Mouse (Mus musculus): ENCODE results near the gene Lin7b. TPM values are rescaled to one million over a fixed set of nuclear protein-coding genes. Genes with fewer than 3 reads are reported as not detected.

The Lin7b gene
- polyA plus RNA-seq, 1 experiment from 2014 or later, result 39.9 TPM

DNA sequence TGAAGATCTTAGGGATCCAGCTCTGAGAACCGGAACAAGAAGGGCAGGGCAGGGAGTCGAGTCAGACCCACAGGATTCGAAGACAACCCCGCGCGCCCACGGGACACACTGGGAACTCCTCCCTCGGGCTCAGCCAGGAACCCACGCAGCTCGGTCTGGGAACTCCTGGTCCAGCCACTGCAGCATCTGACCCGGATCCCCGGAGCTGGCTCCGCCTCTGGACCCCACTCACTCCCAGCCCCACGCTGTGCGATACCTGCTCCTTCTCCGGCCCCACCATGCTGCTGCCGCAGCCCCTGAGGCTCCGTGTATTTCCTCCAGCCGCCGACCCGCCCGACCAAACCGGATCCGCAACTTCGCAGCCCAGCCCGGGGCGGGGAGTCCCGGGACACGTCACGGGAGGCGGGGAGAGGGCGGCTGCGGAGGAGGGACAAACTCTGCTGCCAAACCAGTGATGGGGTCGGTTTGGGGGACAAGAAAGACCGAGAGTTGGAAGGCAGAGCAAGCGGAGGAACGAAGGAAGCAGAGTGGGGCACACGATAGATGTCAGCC lies 36.9 kb downstream of the Lin7b start, which contains the start of gene Trpm4:
Gene Trpm4 (minus strand): TSS at position 350 of the 552 bp plus-strand sequence.
- Histone ChIP-seq H3K9me3 (replicated peaks; ENCODE audit: control insufficient read depth, low read length, poor library complexity, severe bottlenecking) (no peaks in the 10 kb centered on the region), H3K9ac (ENCODE audit: low read depth, low read length) (peak within 1 kb of the TSS; percentile 78), H3K4me1 (ENCODE audit: control insufficient read depth, insufficient read depth, low read length) (peaks cover 12% of the 10 kb centered on the region), H3K36me3 (ENCODE audit: control insufficient read depth, insufficient read depth, low read length) (no peaks in the 10 kb centered on the region), H3K27ac (ENCODE audit: low read length) (peak within 1 kb of the TSS; percentile 57), H3K4me3 (ENCODE audit: low read depth, low read length) (peak within 1 kb of the TSS; percentile 62), H3K4me2 (ENCODE audit: low read length) (peak within 1 kb of the TSS; percentile 90), H3K27me3 (ENCODE audit: control insufficient read depth, insufficient read depth, low read depth, low read length) (peaks cover 5% of the 10 kb centered on the region; the same call in 1 of the 2 replicates)
- whole genome bisulfite sequencing, result under 1% methylated on average over 37 of the region's 38 CpGs
- peak; percentile 68 for ATAC-seq

DNA sequence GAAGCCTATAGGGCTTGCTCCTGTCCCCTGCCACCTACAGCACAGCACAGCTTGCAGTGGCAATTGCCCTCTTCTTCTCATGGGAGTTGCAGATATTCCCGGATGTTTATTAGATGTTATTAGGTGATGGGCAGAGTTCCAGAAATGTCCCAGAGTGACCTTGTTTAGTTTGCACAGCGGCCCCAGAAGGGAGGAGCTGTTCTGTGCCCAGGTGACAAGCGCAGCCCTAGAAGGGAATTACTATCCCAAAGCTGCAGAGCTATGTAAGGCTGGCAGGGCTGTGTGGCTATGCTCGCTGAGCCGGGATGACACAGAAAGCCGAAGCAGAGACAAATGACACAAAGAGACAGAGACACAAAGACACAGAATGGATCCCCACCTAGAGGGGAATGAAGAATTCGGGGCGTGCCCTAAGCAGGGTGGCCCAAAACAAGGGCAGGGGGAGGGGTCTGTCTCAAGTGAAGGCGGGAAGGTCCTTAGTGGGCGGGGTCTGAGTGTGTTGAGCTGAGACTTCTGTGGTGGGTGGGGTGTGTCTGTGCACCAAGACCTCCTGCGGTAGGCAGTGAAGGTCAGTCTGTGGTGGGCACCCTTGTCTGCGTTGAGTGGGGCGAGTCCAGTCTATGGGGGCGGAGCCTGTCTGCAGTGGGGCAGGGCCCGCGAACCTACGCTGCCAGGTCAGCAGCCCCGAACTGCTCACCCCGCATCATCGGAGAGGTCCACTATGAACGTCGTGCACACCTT lies 37.5 kb downstream of the Lin7b start:
- Histone ChIP-seq H3K27ac (ENCODE audit: low read length) (peak overlapping the region; percentile 57; the same call in 1 of the 2 replicates), H3K27me3 (ENCODE audit: control insufficient read depth, insufficient read depth, low read depth, low read length) (peaks cover 3% of the 10 kb centered on the region; the same call in 1 of the 2 replicates), H3K9ac (ENCODE audit: low read depth, low read length) (peak overlapping the region; percentile 78), H3K4me2 (ENCODE audit: low read length) (peak overlapping the region; percentile 90), H3K4me1 (ENCODE audit: control insufficient read depth, insufficient read depth, low read length) (peaks cover 12% of the 10 kb centered on the region), H3K9me3 (replicated peaks; ENCODE audit: control insufficient read depth, low read length, poor library complexity, severe bottlenecking) (no peaks in the 10 kb centered on the region), H3K4me3 (ENCODE audit: low read depth, low read length) (peak overlapping the region; percentile 62), H3K36me3 (ENCODE audit: control insufficient read depth, insufficient read depth, low read length) (no peaks in the 10 kb centered on the region)
- ATAC-seq, result peak; percentile 74
- WGBS, result 4% methylated on average over 22 of the region's 22 CpGs

DNA sequence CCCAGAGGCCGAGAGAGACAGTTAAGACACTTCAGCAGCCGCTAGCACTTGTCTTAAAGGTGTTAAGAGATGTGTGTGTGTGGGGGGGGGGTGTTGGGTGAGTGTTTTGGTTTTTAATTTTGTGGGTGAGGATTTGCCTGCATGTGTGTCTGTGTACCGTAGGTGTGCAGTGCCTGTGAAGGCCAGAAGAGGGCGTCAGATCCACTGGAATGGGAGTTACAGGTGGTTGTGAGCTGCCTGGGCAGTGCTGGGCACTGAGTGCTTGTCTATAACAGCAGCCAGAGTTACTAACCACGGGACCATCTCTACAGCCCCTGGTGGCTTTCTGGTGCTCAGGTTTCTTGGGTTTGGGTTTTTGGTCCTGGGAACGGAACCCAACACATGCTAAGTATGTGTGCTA lies 38.9 kb downstream of the Lin7b start:
- H3K27me3 ChIP-seq (ENCODE audit: control insufficient read depth, insufficient read depth, low read depth, low read length), result no peaks in the 10 kb centered on the region
- H3K9ac ChIP-seq (ENCODE audit: low read depth, low read length), result no peak overlapping the region
- no peak overlapping the region for H3K4me3 ChIP-seq (ENCODE audit: low read depth, low read length)
- H3K4me1 ChIP-seq (ENCODE audit: control insufficient read depth, insufficient read depth, low read length), result peaks cover 12% of the 10 kb centered on the region
- no peak overlapping the region for H3K27ac ChIP-seq (ENCODE audit: low read length)
- no peak overlapping the region for H3K4me2 ChIP-seq (ENCODE audit: low read length)
- peaks cover under 1% of the 10 kb centered on the region; the same call in 1 of the 2 replicates for H3K36me3 ChIP-seq (ENCODE audit: control insufficient read depth, insufficient read depth, low read length)
- WGBS, result 78% methylated on average over 6 of the region's 6 CpGs
- ATAC-seq, result no peak
- H3K9me3 ChIP-seq (replicated peaks; ENCODE audit: control insufficient read depth, low read length, poor library complexity, severe bottlenecking), result no peaks in the 10 kb centered on the region

DNA sequence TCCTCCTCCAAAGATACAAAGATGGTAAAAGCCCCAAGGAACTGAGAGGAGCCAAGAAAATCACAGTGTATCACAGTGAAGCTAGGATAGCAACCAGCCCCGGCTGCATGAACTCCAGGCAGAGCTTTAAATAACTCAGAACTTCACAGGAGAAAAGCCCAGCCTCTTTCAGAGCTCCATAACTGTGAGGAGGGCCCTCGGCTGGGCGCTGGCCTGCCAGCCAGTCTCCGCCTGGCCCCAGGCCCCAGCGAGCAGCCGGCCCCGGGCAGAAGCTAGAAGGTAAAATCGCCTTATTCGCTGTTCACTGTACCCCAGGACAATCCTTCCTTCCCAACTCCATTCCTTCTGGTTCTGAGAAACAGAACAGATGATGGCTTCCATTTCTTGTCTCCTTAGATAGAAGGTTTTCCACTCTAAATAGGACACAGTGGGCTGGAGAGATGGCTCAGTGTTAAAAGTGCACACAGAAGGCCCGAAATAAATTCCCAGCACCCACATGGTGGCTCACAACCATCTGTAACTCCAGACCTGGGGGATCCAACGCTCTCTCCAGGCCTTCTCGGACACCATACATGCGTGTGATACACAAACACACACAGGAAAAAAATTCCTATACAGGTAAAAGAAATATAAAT lies 41.4 kb downstream of the Lin7b start:
- Histone ChIP-seq H3K36me3 (ENCODE audit: control insufficient read depth, insufficient read depth, low read length) (peaks cover 7% of the 10 kb centered on the region; the same call in 1 of the 2 replicates), H3K4me3 (ENCODE audit: low read depth, low read length) (no peak overlapping the region), H3K9ac (ENCODE audit: low read depth, low read length) (no peak overlapping the region), H3K27me3 (ENCODE audit: control insufficient read depth, insufficient read depth, low read depth, low read length) (no peaks in the 10 kb centered on the region), H3K4me2 (ENCODE audit: low read length) (no peak overlapping the region), H3K4me1 (ENCODE audit: control insufficient read depth, insufficient read depth, low read length) (peaks cover 12% of the 10 kb centered on the region), H3K9me3 (replicated peaks; ENCODE audit: control insufficient read depth, low read length, poor library complexity, severe bottlenecking) (no peaks in the 10 kb centered on the region), H3K27ac (ENCODE audit: low read length) (no peak overlapping the region)
- WGBS, result 81% methylated on average over 13 of the region's 13 CpGs
- no peak for ATAC-seq

DNA sequence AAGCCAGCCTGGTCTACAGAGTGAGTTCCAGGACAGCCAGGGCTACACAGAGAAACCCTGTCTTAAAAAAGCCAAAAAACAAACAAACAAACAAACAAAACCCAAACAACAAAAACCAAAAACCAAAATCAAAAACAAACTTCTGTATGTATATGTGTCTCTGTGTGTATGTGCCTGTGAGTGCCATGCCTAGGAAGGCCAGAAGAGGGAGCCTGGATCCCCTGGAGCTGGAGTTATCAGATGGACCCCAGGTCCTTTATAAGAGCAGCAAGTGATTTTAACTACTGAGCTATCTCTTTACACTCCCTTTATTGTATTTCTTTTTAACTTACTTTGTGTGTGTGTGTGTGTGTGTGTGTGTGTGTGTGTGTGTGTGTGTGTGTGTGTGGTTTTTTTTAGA lies 44.6 kb downstream of the Lin7b start:
- Histone ChIP-seq H3K36me3 (ENCODE audit: control insufficient read depth, insufficient read depth, low read length) (peaks cover 7% of the 10 kb centered on the region; the same call in 1 of the 2 replicates), H3K27ac (ENCODE audit: low read length) (no peak overlapping the region), H3K4me3 (ENCODE audit: low read depth, low read length) (no peak overlapping the region), H3K9ac (ENCODE audit: low read depth, low read length) (no peak overlapping the region), H3K27me3 (ENCODE audit: control insufficient read depth, insufficient read depth, low read depth, low read length) (no peaks in the 10 kb centered on the region), H3K4me1 (ENCODE audit: control insufficient read depth, insufficient read depth, low read length) (no peaks in the 10 kb centered on the region), H3K4me2 (ENCODE audit: low read length) (no peak overlapping the region), H3K9me3 (replicated peaks; ENCODE audit: control insufficient read depth, low read length, poor library complexity, severe bottlenecking) (no peaks in the 10 kb centered on the region)
- no peak for ATAC-seq

DNA sequence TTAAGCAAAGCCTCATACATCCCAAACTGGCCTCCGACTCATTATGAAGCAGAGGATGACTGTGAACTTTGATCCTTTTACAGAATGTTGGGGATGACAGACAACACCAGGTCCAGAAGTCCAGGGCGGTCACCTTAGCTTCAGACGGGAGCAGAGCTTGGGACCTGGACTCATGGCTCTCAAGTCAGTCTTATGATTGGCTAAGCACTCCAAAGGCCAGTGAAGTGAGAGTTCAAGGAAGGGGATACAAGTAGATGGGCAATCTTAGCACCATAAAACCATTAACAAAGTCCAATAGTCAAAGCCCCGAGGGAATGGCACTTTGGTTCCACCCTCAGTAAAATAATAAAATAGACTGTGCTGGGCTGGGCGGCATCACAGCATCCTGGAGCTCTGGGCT lies 47.3 kb downstream of the Lin7b start:
- Histone ChIP-seq H3K4me3 (ENCODE audit: low read depth, low read length) (no peak overlapping the region), H3K36me3 (ENCODE audit: control insufficient read depth, insufficient read depth, low read length) (peaks cover 9% of the 10 kb centered on the region; the same call in 1 of the 2 replicates), H3K27ac (ENCODE audit: low read length) (no peak overlapping the region), H3K4me2 (ENCODE audit: low read length) (no peak overlapping the region), H3K9ac (ENCODE audit: low read depth, low read length) (no peak overlapping the region), H3K27me3 (ENCODE audit: control insufficient read depth, insufficient read depth, low read depth, low read length) (no peaks in the 10 kb centered on the region), H3K9me3 (replicated peaks; ENCODE audit: control insufficient read depth, low read length, poor library complexity, severe bottlenecking) (no peaks in the 10 kb centered on the region), H3K4me1 (ENCODE audit: control insufficient read depth, insufficient read depth, low read length) (no peaks in the 10 kb centered on the region)
- WGBS, result 97% methylated on average over 5 of the region's 5 CpGs
- ATAC-seq, result no peak

DNA sequence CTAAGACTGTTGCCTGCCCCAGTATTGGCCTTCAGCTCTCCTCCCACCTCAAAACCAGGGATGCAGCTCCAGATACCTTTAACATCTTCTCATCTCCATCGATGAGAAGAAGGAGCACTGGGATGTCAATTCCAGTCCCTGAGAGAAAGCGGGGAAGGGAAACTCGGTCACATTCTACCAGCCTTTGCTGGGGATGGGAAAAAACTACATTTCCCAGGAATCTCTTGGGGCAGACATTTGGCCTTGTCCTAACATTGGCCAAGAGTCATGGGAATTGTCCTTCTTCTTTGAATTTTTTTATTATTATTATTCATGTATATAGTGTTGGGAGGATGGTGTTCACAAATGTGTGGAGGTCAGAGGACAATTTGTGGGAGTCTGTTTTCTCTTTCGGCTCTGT lies 48.1 kb downstream of the Lin7b start:
- Histone ChIP-seq H3K27ac (ENCODE audit: low read length) (no peak overlapping the region), H3K4me3 (ENCODE audit: low read depth, low read length) (no peak overlapping the region), H3K9ac (ENCODE audit: low read depth, low read length) (no peak overlapping the region), H3K4me2 (ENCODE audit: low read length) (no peak overlapping the region), H3K27me3 (ENCODE audit: control insufficient read depth, insufficient read depth, low read depth, low read length) (no peaks in the 10 kb centered on the region), H3K36me3 (ENCODE audit: control insufficient read depth, insufficient read depth, low read length) (peaks cover 11% of the 10 kb centered on the region; the same call in 1 of the 2 replicates), H3K9me3 (replicated peaks; ENCODE audit: control insufficient read depth, low read length, poor library complexity, severe bottlenecking) (no peaks in the 10 kb centered on the region), H3K4me1 (ENCODE audit: control insufficient read depth, insufficient read depth, low read length) (no peaks in the 10 kb centered on the region)
- no peak for ATAC-seq
- 84% methylated on average over 4 of the region's 4 CpGs for WGBS

All from midbrain, embryonic 16.5 days (tissue).